Mouse (Mus musculus) megakaryocyte, adult 5-6 weeks (primary cell): ENCODE measurements around the gene Fam114a2. TPM values are rescaled to one million over a fixed set of nuclear protein-coding genes. Genes with fewer than 3 reads are reported as not detected.
"Not testable (repeated sequence)": the region's sequence is repeated elsewhere in the genome, so short reads cannot be mapped to it uniquely, and the experiment has no call there.

Experiments
- ATAC-seq: 2 replicates; pipeline ENCODE4 v1.8.0; 2016; ENCODE audit warnings: mild to moderate bottlenecking, inconsistent platforms; ENCODE audit not compliant: poor library complexity, severe bottlenecking
- total RNA-seq, 2 experiments: library from RNA; stranded (forward) in 1 of 2; stranded (reverse) in 1 of 2; fragments of 153-499, 151-499 nt in 1 of 2; fragments of 221-1000, 200-1000 nt in 1 of 2; gene quantifications; 2 replicates each; pipeline versions ENCODE4 v1.2.3 to v1.2.4; 2015 to 2017

Fam114a2 gene
- total RNA-seq (2015) (40.8 and 43.6 TPM in 2 replicates), total RNA-seq (2017) (32.6 and 40.0 TPM in 2 replicates)

GRCm38 (mm10) chr11:57518091-57518750 is at the start of gene Fam114a2, which contains the start of gene Mfap3:
TSS of gene Fam114a2 (minus strand) at chr11:57518617.
TSS of gene Mfap3 (plus strand) at chr11:57518664.
- peak; percentile 99 for ATAC-seq

GRCm38 (mm10) chr11:57566091-57567035 is 47.9 kb upstream of the Fam114a2 start:
- no peak for ATAC-seq

- ATAC-seq = no peak
Observed at GRCm38 (mm10) chr11:57564564-57564963, 46.1 kb upstream of the Fam114a2 start.

GRCm38 (mm10) chr11:57557936-57558335 is 39.5 kb upstream of the Fam114a2 start:
- not testable (repeated sequence) for ATAC-seq

- no peak for ATAC-seq
Observed at GRCm38 (mm10) chr11:57553015-57553780, 34.8 kb upstream of the Fam114a2 start.

- no peak for ATAC-seq
Observed at GRCm38 (mm10) chr11:57551016-57551415, 32.6 kb upstream of the Fam114a2 start.

GRCm38 (mm10) chr11:57550230-57550629 is 31.8 kb upstream of the Fam114a2 start:
- no peak for ATAC-seq

GRCm38 (mm10) chr11:57548618-57549550 is 30.5 kb upstream of the Fam114a2 start:
- peak; percentile 90 for ATAC-seq

GRCm38 (mm10) chr11:57540681-57541080 is 22.3 kb upstream of the Fam114a2 start:
- no peak for ATAC-seq

GRCm38 (mm10) chr11:57539841-57540418 is 21.5 kb upstream of the Fam114a2 start:
- ATAC-seq = no peak

GRCm38 (mm10) chr11:57535912-57536311 is 17.5 kb upstream of the Fam114a2 start:
- ATAC-seq = no peak

- no peak for ATAC-seq
Observed at GRCm38 (mm10) chr11:57532306-57532705, 13.9 kb upstream of the Fam114a2 start.

- no peak for ATAC-seq
Observed at GRCm38 (mm10) chr11:57531300-57531950, 13.0 kb upstream of the Fam114a2 start.

- ATAC-seq = no peak
Observed at GRCm38 (mm10) chr11:57529111-57529510, 10.7 kb upstream of the Fam114a2 start.

GRCm38 (mm10) chr11:57527506-57527905 is 9.1 kb upstream of the Fam114a2 start:
- ATAC-seq = no peak

- no peak for ATAC-seq
Observed at GRCm38 (mm10) chr11:57525900-57526299, 7.5 kb upstream of the Fam114a2 start.

GRCm38 (mm10) chr11:57524597-57524996 is 6.2 kb upstream of the Fam114a2 start:
- no peak for ATAC-seq

- ATAC-seq = no peak
Observed at GRCm38 (mm10) chr11:57523418-57523817, 5.0 kb upstream of the Fam114a2 start.

- no peak for ATAC-seq
Observed at GRCm38 (mm10) chr11:57522046-57522445, 3.6 kb upstream of the Fam114a2 start.
